Mouse (Mus musculus) heart, embryonic 13.5 days (tissue): Measurements from ENCODE around the gene Sec22c. TPM values are rescaled to one million over a fixed set of nuclear protein-coding genes. Genes with fewer than 3 reads are reported as not detected.

Source experiments
- ATAC-seq: fragments of 200-750 bp; cut with Nextera tagmentation; 2 replicates; pipeline ENCODE4 v1.8.0; 2017; ENCODE audit warnings: moderate TSS enrichment; ENCODE audit not compliant: insufficient number of reproducible peaks, low FRiP score, low TSS enrichment; ENCODE audit errors: extremely low read depth
- H3K27ac ChIP-seq: fragments of 300-500 bp; sonication (generic); replicated peaks from 2 replicates; pipeline ENCODE4 v1.5.1; 2015; ENCODE audit warnings: moderate library complexity, mild to moderate bottlenecking, inconsistent platforms
- H3K27me3 ChIP-seq: fragments of 300-500 bp; sonication (generic); replicated peaks from 2 replicates; pipeline ENCODE4 v1.6.1; 2015; ENCODE audit warnings: mild to moderate bottlenecking, inconsistent platforms
- H3K36me3 ChIP-seq: fragments of 300-500 bp; sonication (generic); 2 replicates; pipeline ENCODE4 v1.6.1; 2015; ENCODE audit warnings: mild to moderate bottlenecking, inconsistent platforms
- H3K4me1 ChIP-seq: fragments of 300-500 bp; sonication (generic); 2 replicates; pipeline ENCODE4 v1.6.1; 2015; ENCODE audit warnings: inconsistent platforms
- H3K4me2 ChIP-seq: fragments of 300-500 bp; sonication (generic); 2 replicates; pipeline ENCODE4 v1.6.1; 2015; ENCODE audit warnings: inconsistent platforms, mild to moderate bottlenecking, moderate library complexity
- H3K4me3 ChIP-seq: fragments of 300-500 bp; sonication (generic); 2 replicates; pipeline ENCODE4 v1.5.1; 2015; ENCODE audit warnings: moderate library complexity, mild to moderate bottlenecking, inconsistent platforms
- H3K9ac ChIP-seq: fragments of 300-500 bp; sonication (generic); 2 replicates; pipeline ENCODE4 v1.6.1; 2015; ENCODE audit warnings: inconsistent platforms, mild to moderate bottlenecking, moderate library complexity
- H3K9me3 ChIP-seq: fragments of 300-500 bp; sonication (generic); 2 replicates; pipeline ENCODE4 v1.6.1; 2016; ENCODE audit warnings: inconsistent platforms
- WGBS: fragments of 180-500 bp; shearing (Covaris S2); methylation state at CpG from one replicate; pipeline ENCODE4 v1.1.7; 2015; ENCODE audit warnings: mixed read lengths; 5-methylcytosine and 5-hydroxymethylcytosine counted together
- polyA plus RNA-seq: library from polyadenylated mRNA; unstranded; fragments of >200 nt; fragmentation: Nextera tagmentation; extraction: Ambion mirVana; gene quantifications from 2 replicates; pipeline ENCODE4 v1.2.1, GENCODE M21; 2015

Sec22c gene
- polyA plus RNA-seq, result 5.4 and 6.3 TPM in 2 replicates

DNA sequence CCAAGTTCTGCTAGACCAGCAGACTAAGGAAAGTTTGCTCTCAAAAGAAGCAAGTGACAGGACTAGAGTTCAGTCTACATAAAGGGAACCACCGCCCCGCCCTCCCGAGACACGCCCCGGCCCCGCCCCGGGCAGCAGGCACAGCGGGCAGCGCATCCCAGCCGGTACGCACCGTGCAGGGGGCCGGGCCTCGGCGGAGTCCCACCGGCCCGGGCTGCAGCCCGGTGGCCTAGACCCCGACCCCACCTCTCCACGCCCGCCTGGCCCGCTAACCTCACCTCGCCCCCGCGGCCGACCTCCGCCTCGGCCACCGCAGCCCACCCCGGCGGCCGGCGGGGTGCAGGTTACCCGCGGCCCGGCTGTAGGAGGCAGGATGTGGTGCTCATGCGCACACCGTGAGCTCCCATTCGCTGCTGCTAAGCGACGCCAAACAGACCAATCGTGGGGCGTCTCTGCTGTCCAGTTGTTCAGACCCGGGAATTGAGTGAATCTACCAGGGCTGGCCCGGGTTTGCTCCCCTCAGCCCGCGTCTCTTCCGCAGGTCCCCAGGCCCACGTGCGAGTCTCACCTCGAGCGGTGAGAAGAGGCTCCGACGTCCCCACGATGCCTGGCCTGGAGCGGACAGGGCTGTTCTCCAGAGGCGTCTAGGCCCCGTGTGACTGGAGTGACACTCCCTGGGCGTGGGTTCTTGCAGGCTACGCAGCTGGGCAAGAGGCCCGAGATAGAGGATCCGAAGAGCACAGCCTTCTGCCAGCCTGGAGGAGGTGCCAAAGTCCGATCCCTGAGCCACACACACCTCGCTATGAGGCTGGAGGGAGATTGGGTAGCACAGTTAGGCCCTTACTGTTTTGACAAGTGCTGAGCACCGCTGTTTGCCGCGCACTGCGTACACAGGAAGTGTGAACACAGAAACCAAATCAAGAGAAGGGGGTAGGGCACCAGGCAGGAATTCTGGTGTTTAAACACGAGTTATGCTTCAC is at the start of gene Sec22c:
Gene Sec22c, minus strand, starts transcription at position 845 of the 980 bp plus-strand sequence.
- peak within 1 kb of the TSS; percentile 73 for H3K4me3 ChIP-seq
- H3K9ac ChIP-seq, result peak within 1 kb of the TSS; percentile 86
- no peaks in the 10 kb centered on the region for H3K9me3 ChIP-seq
- 2% methylated on average over 68 of the region's 69 CpGs for WGBS
- H3K27ac ChIP-seq, result peak within 1 kb of the TSS; percentile 78
- no peaks in the 10 kb centered on the region for H3K27me3 ChIP-seq
- peaks cover 38% of the 10 kb centered on the region for H3K4me1 ChIP-seq
- H3K36me3 ChIP-seq, result no peaks in the 10 kb centered on the region
- H3K4me2 ChIP-seq, result peak within 1 kb of the TSS; percentile 94
- ATAC-seq, result peak; percentile 93

DNA sequence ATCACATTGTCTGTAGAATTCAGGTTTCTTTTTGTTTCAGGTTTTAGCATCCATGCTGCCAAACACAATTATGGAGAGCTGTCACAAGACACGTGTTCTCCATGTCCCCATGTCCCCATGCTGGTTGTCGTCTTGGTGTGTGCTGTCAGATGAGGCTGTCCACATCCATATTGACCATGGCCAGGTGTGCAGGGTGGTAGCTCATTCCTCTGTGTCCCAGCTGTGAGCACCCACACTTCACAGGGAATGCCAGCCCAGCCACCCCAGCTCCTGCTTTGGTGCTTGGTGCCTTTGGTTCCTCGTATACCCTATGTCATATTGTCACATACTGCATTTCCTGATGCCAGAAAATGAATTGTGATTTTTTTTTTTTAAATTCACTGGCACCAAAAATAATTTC is 49.3 kb upstream of the Sec22c start:
- H3K4me3 ChIP-seq, result no peak overlapping the region
- H3K27me3 ChIP-seq, result no peaks in the 10 kb centered on the region
- no peak overlapping the region for H3K27ac ChIP-seq
- WGBS, result 84% methylated on average over 3 of the region's 3 CpGs
- no peak overlapping the region for H3K9ac ChIP-seq
- H3K36me3 ChIP-seq, result peaks cover 72% of the 10 kb centered on the region
- H3K9me3 ChIP-seq, result no peaks in the 10 kb centered on the region
- H3K4me1 ChIP-seq, result peaks cover 22% of the 10 kb centered on the region
- no peak overlapping the region for H3K4me2 ChIP-seq
- ATAC-seq, result no peak

DNA sequence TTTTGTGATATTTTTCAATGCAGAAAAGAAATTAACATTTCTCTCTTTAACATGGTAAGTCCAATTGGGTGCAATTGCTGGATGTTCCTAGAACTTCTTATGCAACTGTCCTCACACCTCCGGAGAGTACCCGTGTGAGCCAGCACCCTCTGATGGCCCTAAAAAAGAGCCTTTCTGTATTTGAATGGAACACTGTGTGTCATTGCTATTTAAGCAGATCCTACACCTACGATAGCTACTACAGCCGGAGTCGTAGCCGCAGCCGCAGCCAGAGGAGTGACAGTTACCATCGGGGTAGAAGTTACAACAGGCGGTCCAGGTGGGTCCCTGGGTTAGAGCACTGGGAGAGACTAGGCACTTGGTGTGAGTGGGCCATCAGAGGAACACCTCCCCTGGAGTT is 47.5 kb upstream of the Sec22c start:
- 94% methylated on average over 9 of the region's 9 CpGs for WGBS
- Histone ChIP-seq H3K4me3 (no peak overlapping the region), H3K27ac (no peak overlapping the region), H3K36me3 (peaks cover 90% of the 10 kb centered on the region), H3K4me1 (peaks cover 18% of the 10 kb centered on the region), H3K27me3 (no peaks in the 10 kb centered on the region), H3K9ac (no peak overlapping the region), H3K4me2 (no peak overlapping the region), H3K9me3 (no peaks in the 10 kb centered on the region)
- no peak for ATAC-seq

DNA sequence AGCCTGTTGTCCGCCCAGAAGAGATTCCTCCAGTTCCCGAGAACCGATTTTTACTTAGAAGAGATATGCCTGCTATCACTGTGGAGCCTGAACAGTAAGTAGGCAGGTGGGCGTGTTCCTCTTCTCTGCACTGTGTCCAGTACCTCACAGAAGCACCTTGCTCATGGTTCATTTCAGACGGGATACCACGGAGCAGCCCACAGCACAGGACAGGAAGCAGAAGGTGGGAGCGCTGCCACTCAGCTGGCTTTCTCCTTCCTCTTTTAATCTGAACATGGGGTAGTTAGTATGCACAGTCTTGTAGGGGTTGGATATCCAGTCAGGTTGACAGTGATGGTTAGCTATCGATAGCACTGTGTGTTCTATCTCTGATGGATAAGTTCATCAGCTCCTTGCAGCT is 38.8 kb upstream of the Sec22c start:
- no peak overlapping the region for H3K4me3 ChIP-seq
- ATAC-seq, result no peak
- H3K36me3 ChIP-seq, result peaks cover 90% of the 10 kb centered on the region
- no peak overlapping the region for H3K27ac ChIP-seq
- H3K4me1 ChIP-seq, result 0 out of 2 replicates have a peak, but pooled peaks cover 12% of the 10 kb centered on the region
- H3K27me3 ChIP-seq, result no peaks in the 10 kb centered on the region
- H3K9me3 ChIP-seq, result no peaks in the 10 kb centered on the region
- H3K9ac ChIP-seq, result no peak overlapping the region
- no peak overlapping the region for H3K4me2 ChIP-seq
- WGBS, result 87% methylated on average over 8 of the region's 8 CpGs

DNA sequence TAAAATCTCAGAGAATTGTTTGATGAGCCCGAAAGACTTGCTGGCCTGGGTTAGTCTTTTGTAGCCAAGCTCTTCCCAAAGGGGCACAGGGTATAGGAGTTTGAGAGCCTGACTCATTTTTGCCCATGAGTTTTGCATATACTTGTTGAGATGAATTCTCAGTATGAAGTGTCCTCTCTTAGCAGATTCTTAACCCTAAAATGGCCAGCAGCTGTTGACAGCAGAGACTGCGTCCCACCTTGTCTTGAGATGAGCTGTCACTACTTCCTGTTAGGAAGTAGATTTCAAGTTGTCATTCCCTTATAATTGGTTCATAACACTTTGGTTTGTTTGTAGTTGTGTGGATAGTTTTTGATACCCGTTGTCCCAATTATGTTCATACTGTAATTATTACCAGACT is 35.9 kb upstream of the Sec22c start:
- Histone ChIP-seq H3K9ac (no peak overlapping the region), H3K36me3 (peaks cover 77% of the 10 kb centered on the region), H3K4me2 (no peak overlapping the region), H3K27ac (no peak overlapping the region), H3K4me3 (no peak overlapping the region), H3K27me3 (no peaks in the 10 kb centered on the region), H3K9me3 (no peaks in the 10 kb centered on the region), H3K4me1 (no peaks in the 10 kb centered on the region)
- ATAC-seq, result no peak
- WGBS, result 92% methylated on average over 3 of the region's 3 CpGs

DNA sequence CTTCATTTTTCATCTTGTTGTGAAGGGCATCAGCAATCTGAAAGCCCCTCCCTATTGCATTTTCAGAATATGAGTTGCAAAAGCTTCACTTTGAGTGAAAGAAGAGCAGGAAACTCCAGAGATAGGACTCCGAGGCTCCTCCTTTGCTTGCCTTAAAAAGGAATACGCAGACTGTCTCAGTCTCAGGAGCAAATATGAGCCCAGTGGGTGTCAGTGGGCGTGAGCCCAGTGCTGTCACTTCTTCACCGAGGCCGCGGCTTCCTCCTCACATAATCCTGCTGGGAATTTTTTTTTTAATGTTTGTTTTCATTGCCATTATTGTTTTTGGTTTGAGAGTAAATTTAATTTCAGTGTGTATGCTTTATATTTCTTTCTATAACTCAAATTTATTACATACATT is 35.2 kb upstream of the Sec22c start:
- ATAC-seq, result no peak
- no peaks in the 10 kb centered on the region for H3K27me3 ChIP-seq
- no peak overlapping the region for H3K9ac ChIP-seq
- no peak overlapping the region for H3K27ac ChIP-seq
- H3K4me2 ChIP-seq, result no peak overlapping the region
- H3K9me3 ChIP-seq, result no peaks in the 10 kb centered on the region
- H3K4me1 ChIP-seq, result no peaks in the 10 kb centered on the region
- no peak overlapping the region for H3K4me3 ChIP-seq
- WGBS, result 83% methylated on average over 6 of the region's 6 CpGs
- H3K36me3 ChIP-seq, result peaks cover 78% of the 10 kb centered on the region

DNA sequence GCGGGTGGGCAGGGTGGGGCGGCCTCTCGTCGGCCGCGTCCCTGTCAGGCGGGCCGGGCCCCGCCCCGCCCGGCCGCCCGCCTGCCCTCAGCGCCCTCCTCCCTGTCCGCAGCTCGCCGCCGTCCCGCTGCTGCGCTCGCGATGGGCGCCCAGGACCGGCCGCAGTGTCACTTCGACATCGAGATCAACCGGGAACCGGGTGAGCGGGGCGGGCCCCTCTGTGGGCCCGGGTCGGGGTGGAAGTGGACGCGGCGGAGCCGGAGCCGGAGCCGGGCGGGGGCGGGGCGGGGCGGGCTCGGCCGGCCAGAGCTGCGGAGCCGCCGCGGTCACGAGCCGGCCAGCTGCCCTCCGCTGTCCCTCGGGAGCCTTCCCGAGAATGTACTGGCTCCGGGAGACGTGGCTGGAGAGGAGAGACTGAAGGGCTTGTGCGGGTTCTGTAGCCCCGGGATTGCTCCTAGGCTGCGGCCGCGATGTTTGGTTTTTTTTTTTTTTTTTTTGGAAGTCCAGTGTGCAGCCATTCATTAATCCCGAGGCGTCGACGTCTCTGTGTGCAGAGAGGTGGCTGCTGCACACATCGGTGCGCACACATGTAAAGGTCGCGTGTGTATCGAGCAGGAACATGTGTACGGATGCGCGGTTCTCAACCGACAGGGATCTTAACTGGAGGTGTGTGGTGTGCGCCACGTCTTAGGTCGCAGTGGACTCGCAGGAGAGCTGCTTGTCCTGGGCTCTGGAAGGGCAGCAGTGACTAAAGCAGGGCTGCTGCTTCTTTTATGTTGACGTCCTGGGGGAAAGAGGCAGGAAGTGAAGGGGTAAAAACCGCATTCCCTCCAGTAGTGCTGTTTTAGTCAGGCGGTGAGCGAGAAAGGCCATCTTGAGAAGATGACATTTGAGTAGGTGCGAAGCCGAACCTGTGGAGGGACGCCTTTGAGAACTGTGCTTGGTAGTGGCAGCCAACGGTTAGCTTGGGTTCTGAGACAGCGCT is 14.3 kb upstream of the Sec22c start:
- ATAC-seq, result no peak; the same call in 1 of the 2 replicates
- Histone ChIP-seq H3K9me3 (0 out of 2 replicates have a peak, but pooled peaks cover 11% of the 10 kb centered on the region), H3K4me1 (peaks cover 32% of the 10 kb centered on the region), H3K27me3 (no peaks in the 10 kb centered on the region), H3K27ac (peak overlapping the region; percentile 98), H3K4me2 (peak overlapping the region; percentile 96), H3K4me3 (peak overlapping the region; percentile 91), H3K36me3 (peaks cover 15% of the 10 kb centered on the region), H3K9ac (peak overlapping the region; percentile 99)
- WGBS, result under 1% methylated on average over 66 of the region's 87 CpGs

DNA sequence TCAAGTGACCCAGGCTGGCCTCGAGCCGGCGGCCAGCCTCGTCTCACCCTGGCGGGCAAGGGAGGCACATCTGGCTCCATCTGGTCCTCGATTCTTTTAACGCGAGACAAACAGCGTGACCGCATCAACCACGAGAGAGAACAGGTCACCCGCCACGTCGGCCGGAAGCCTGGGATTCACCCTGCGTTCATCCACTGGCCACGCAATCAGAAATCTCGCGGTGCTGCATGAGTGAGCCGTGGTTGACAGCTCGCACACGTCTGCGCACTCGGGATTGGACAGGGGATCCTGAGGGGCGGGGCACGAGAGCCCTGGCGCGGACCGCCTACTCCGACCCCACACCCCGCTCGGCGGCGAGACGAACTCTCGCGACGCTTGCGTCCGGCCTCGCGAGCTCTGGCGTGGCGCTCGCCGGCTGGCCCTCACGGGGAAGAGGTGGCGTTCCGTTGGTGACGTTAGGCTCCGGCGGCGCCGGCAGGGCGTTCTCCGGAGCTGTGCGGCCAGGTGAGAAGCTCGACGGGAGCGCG is 13.6 kb upstream of the Sec22c start, which contains the start of gene Nktr:
Gene Nktr, plus strand, starts transcription at position 378 of the 527 bp plus-strand sequence.
- ATAC-seq, result peak; percentile 99
- Histone ChIP-seq H3K27ac (peak within 1 kb of the TSS; percentile 98), H3K4me3 (peak within 1 kb of the TSS; percentile 91), H3K4me1 (peaks cover 32% of the 10 kb centered on the region), H3K27me3 (no peaks in the 10 kb centered on the region), H3K4me2 (peak within 1 kb of the TSS; percentile 96), H3K9me3 (0 out of 2 replicates have a peak, but pooled peaks cover 11% of the 10 kb centered on the region), H3K36me3 (peaks cover 17% of the 10 kb centered on the region), H3K9ac (peak within 1 kb of the TSS; percentile 99)
- under 1% methylated on average over 61 of the region's 61 CpGs for WGBS

DNA sequence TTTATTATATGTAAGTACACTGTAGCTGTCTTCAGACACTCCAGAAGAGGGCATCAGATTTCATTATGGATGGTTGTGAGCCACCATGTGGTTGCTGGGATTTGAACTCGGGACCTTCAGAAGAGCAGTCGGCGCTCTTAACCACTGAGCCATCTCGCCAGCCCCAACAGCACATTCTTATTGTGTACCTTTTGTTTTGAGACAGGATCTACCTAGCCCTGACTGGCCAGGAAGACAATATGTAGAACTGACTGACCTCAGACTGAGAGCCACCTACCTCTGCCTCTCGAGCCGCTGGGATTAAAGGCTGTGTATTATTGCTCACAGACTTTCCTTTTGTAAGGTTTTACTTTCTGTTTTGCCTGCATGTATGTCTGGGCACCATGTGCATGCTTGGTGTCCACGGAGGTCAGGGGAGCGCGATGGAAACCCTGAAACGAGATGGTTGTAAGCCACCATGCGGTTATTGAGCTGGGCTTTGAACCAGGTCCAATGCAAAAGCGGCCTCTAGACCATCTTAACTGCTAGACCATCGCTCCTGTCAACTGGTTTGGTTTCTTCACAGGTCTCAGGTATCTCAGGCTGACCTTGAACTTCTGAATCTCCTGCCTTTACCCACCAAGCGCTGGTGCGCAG is 12.9 kb upstream of the Sec22c start:
- no peak for ATAC-seq
- H3K9ac ChIP-seq, result peak overlapping the region; percentile 83
- WGBS, result 62% methylated on average over 15 of the region's 15 CpGs

DNA sequence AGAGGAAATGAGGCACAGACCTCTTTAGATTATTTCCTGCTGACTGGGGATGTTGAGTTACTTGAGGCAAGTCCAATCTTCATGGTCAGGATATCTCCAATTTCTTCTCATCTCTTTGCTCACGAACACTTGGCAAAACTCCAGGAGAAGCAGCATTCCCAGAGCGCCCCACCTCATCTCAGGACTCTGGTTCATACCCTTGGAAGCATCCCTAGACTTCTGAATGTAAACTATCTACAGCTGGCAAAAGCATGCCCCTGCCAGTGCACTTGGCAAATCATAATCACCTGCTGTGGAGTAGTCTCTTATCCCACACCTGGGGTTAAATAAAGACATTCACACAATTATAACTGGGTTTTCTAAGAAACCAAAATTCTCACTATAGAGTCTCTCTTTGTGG is 11.8 kb upstream of the Sec22c start:
- Histone ChIP-seq H3K36me3 (peaks cover 34% of the 10 kb centered on the region), H3K27me3 (no peaks in the 10 kb centered on the region), H3K27ac (no peak overlapping the region), H3K4me1 (peaks cover 25% of the 10 kb centered on the region), H3K9ac (no peak overlapping the region), H3K9me3 (0 out of 2 replicates have a peak, but pooled peaks cover 11% of the 10 kb centered on the region), H3K4me3 (no peak overlapping the region), H3K4me2 (no peak overlapping the region)
- WGBS, result 80% methylated on average over 2 of the region's 2 CpGs
- ATAC-seq, result no peak

More for the DNA sequence above, 12.9 kb upstream of the Sec22c start:
- peak overlapping the region; percentile 76 for H3K4me2 ChIP-seq
- no peaks in the 10 kb centered on the region for H3K27me3 ChIP-seq
- H3K9me3 ChIP-seq, result 0 out of 2 replicates have a peak, but pooled peaks cover 11% of the 10 kb centered on the region
- peaks cover 23% of the 10 kb centered on the region for H3K36me3 ChIP-seq
- peak overlapping the region; percentile 91 for H3K4me3 ChIP-seq
- peak overlapping the region; percentile 98 for H3K27ac ChIP-seq
- H3K4me1 ChIP-seq, result peaks cover 28% of the 10 kb centered on the region
